Mouse (Mus musculus) urinary bladder, adult 18-20 months (tissue): ENCODE measurements around the gene Kcnk12.

Experiments used
- DNase-seq, 2 experiments: peaks; one replicate each; pipeline ENCODE4 v3.0.0; 2022; ENCODE audit warnings: low spot score in 2 of 2, mixed read lengths in 2 of 2

Gene Kcnk12

DNA sequence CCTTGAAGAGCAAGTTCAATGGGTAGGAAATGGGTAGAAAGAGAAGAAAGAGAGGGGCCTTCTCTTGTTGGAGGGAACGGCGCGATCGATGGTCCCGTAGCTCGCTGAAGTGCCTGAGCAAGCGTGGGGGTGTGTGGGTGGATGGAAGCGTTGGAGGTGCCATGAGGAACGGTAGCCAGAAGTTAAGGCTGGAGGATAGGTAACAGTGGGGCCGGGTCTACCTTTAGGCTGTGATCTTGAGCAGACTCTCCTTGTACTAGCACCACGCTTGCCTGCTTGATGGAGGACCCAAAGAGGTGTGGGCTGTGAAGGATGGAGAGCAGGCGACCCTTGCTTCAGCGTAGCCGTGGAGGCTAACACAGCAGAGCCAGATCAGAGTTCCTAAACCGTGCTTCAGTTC, 12.1 kb downstream of the Kcnk12 start:
- no peak for DNase-seq

DNA sequence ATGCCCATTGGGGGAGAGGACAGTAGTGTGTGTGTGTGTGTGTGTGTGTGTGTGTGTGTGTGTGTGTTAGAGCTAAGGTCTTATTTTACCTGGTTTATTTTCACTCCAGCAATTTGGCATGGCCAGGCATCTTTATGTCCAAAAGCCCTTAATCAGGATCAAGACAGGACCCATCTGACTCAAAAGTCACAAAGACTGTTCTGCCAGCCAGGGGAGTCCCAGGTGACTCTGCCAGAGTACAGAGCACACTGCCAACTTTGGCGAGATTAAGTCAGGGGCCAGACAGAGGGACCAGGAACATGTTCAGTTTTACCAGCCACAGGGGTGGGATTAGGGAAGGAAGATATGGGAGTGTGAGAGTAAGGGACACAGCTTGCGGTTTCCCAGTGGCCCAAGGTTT, 12.9 kb downstream of the Kcnk12 start:
- no peak for DNase-seq

DNA sequence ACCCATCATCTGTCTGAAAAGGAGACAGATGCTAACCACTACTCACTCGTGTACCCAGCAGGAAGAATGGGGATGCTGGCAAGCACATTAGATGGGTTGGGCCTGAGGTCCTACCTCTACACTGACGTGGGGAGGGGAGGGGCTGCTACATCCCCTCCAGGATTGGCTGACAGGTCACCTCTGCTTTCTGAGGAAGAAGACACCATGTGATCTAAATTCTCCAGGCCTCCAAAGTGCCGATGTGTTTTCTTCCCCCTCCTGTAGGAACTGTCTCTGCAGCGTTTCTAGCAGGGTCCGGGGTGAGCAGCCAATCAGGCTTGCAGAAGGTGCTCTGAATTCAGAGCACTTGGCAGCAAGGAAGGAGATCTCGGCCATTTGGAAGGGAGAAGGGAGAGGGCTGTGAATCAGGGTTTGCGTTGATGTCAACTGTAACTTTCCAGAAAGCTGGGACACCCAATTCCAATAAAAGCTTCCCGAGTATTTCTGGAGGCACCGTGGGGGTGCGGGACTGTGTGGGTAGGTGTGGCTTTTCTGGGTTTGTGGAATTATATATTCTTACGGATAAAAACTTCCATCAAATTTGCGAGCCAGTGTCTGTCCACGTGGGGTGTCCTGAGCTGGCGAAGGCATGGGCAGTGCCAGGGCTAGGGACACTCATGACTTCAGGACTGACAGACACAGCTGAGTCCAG, 13.5 kb downstream of the Kcnk12 start:
- DNase-seq = no peak

DNA sequence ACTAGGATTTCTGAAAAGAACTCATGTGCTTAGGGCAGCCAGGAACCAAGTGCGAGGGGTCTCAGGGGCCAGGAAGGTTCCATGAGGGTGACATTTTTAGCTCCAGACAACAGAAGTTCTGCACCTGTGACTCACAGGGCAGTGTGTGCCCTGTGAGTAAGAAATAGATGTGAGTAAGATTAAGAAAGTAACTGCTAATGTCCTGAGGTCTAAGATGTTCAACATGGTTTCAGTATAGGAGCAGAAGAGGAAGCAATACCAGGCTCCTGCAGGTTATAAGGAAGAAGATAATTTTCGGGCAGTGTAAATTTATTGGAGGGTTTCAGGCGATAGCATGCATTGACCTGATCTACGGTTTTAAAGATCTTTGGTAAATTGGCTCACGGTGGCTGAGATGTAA, 16.6 kb downstream of the Kcnk12 start:
- DNase-seq = no peak

DNA sequence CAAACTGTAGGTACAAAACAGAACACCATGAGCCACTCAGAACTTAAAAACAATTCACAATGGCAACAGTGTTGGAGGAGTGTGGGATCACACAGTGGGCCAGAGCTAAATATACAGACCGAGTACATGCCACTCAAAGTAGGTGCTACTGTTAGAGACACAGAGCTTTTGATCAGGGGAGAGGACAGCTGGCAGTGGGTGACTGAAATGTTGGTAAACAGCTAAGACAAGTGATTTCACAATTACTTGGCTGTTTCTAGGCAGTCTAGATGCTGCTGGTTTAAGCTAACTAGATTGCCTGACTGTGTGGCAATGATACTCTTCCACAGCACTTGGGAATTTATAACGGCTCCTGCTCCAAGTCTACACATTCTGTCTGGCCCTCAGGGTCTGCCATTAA, 17.6 kb downstream of the Kcnk12 start:
- DNase-seq = no peak

DNA sequence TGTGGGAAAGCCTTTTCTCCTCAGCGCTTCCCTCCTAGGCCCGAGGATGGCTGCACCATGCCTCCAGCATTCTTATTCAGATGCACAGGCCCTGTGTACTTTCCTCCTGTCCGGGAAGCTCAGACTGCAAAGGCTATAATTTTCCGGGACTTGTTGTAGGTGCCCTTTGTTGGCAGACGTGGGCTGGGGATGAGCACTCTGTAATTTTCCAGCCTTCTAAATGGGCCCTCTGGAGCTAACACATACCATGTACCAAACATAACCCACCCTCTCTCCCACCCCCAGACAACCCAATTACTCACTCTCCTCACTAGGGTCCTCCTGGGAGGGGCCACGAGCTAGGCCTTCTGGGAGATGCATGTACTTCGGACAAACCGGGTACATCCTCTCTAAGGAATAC, 22.8 kb downstream of the Kcnk12 start:
- DNase-seq = no peak

DNA sequence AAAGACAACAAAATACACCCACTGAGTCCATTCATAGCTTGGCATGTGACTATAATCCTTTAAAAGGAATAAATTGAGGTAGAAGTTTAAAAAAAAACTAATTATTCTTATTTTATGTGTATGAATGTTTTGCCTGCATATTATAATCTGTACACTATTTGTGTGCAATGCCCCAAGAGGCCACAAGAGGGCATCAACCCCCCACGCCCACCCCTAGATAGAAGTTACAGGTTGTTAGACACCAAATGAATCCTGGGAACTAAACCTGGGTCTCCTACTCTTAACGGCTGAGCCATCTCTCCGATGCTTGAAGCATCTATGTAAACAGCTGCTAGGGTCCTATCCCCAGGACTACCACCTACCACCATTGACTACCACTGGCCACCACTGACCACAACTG, 24.6 kb downstream of the Kcnk12 start:
- DNase-seq = no peak

DNA sequence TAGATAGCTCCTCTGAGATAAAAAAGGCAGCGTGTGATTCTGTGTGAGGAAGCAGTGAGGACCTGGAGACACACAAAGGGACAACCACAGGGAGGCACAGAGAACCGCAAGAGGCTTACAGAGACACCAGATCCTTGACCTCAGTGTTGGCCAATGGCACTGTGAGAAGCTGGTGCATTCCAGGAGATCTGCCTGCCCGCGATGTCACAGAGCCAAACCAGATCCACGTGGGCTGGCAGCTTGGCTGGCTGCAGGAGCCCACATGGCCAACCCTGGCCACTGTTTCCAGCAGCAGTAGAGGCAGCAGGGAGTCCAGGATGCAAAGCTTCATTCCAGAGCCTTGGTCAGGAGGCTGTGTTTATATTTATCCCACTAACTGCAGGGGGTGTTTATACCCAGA, 27.0 kb downstream of the Kcnk12 start:
- no peak for DNase-seq

DNA sequence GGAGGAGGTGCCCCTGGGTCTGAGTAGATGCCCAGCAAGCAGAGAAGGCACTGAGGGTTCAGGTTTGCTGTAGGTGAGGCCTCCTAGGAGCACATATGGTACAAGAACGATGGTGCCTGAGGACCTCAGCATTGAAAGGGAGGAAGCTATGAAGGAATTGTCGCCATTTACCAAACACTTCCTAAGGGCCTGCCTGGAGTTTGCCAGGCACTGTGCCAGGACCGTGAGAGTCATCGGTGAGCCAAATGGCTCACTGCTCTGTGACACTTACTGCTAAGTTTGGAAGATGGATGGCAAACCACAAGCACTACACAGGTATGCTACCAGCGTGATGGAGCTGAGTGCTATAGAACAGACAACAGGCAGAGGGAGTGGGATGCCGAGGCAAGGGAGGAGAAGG, 30.9 kb downstream of the Kcnk12 start:
- no peak for DNase-seq

DNA sequence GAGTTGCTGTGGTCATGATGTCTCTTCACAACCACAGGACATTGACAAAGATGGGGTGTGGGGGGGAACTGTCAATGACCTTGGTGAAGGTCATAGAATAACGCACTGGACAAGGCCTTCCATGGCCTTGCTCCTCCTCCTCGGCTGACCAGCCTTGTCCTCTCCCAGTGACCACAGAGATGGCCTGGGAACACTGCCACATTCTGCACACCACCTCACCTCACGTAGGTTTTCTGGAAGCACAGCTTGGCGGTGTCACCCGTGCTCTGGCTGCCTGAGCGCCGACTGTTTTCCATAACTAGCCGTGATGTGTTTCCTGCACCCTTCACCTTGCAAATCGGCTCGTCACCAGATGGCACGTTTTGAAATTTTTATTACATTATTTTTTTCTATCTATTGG, 32.8 kb downstream of the Kcnk12 start:
- DNase-seq = no peak

DNA sequence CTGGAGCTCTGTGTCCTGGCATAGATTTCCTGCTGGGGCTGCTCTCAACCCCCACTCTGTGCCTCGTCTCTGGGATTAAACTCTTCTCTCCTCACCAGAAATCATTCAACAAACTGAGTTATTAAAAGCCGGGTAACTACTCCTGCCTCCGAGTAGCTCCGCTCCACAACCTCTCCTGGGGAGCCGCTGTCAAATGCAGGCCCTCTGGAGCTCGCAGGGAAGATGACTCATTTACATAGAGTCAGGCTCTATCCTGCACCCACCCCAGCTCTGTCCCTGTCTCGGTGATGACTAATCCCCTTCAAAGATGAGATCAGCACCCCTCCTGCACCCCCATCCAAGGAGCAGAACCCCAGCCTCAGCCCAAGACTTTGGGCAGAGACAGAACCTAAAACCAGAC, 34.6 kb downstream of the Kcnk12 start:
- no peak for DNase-seq

DNA sequence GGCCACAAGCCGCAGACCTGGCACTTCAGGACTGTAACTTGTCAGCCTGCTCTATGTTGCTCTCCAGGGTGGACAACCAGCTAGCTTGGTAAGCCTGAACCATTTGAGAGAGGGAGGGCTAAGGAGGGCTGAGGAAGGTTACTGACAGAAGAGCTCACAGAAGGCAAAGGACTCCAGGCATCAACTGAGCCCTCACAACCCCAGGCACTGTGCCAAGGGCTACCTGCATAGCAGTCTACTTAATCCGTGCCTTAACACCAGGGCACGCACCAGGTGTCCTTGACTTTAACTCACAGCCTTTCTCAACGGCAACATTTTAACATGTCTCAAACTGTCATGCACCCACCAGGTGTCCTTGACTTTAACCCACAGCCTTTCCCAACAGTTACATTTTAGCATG, 37.5 kb downstream of the Kcnk12 start:
- no peak for DNase-seq

DNA sequence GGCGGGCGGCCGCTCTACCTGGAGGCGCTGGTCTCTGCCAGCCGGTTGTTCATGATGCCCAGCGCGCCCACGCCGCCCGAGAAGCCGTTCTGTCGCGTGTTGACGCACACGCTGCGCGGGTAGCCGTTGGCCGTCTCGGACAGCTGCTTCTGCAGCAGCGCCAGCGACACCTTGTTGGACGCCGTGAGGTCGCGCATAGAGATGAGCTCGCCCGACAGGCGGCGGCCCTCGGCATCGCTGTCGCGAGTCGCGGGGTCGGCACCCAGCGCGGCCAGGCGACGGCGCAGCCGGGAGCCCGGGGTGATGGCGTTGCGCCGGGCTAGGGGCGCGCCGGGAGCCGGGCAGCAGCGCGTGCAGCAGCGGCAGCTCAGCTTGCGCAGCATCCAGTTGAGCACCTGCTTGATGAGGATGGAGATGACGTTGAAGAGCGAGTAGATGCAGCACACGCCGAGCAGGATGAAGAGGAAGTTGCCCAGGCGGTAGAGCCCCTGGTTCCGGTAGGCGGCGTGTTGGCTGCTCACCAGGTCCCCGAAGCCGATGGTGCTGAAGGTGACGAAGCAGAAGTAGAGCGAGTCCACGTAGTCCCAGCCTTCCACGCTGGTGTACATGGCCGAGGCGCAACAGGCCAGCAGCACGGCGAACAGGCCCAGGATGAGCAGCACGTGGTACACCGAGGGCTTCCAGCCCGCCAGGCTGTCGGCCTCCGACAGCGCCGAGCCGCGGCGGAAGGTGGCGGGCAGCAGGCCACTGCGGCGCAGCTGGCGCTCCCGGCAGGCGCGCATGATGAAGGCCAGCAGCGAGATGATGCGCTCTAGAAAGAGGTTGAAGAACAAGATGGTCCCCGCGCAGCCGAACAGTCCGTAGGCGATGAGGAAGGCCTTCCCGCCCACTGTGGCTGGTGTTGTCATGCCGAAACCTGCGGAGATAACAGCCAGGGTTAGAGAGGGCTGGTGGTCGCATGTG, 51.6 kb downstream of the Kcnk12 start:
- DNase-seq = peak in 1 of 2 experiments; percentile 30

DNA sequence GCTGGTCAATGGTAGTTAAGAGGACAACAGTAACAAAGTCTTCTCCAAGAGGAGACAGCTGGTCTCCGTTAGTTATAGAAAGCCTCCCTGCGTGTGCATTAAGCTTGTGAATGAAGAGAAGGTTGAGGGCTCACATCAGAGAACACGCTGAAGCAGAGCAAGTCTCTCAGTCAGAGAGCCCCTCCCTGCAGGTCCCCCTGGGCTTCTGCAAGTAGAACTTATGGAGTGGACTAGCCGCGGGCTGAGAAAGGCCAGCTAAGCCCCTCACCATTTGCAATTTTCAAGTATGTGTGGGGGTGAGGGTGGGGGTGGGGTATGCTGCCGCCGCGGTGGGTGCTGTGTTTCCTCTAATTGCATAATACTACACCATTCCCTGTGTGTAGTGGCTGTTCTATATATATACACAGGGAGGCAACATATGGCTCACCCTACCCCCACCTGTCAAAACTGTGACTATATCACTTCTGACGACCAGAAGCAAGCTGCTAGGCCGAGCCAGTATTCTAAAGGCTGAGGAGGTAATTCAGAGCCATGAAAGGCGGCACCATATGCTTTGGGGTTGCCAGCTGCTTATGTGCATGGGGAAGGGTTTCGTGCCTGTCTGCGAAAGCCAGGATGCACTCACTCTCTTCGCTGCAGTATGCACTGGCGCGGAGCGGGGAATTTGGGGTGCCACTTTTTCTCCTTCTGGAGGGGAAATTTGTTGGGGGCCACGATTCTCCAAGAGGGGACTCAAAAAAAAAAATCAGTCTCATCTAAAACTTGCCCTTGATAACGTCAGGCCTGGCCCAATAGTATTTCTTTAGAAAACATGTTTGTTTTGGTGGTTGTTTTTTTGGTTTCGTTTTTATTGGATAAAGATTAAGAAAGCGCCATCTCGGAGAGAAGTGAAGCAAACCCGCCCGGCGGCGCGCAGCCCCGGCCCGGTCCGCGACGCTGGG, 52.5 kb downstream of the Kcnk12 start:
- no peak for DNase-seq

DNA sequence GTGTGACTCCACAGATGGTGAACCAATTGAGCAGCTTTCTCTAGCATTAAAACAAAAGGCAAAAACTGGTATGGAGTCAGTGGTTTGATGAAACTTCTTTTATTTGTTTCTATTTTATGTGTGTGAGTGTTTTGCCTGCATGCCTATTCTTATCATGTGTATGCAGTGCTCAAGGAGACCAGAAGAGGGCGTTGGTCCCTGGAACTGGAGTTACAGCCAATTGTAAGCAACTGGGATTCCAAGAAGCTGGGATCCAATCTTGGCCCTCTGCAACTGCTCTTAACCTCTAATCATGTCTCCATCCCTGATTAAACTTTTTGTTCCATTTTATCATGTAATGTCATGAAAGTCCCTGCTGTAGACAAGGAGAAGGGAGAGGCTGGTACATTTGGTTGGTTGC, 58.0 kb downstream of the Kcnk12 start:
- DNase-seq = no peak

DNA sequence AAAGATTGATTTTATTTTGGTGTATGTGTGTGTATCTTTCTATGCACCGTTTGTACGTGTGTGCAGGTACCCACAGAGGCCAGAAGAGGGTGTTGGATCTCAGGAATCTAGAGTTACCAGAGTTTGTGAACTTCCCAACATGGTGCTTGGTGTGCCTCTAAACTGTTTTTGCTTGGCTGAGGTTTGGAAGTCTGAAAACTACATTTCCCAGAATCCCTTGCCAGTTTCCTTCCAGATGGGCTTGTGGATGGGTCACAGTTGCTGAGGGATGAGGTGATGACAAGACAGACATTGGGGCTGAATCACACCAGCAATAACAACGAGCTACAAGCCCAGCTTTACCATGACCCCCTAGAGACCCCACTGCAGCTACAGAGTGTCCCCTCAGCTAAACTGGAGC, 60.6 kb downstream of the Kcnk12 start:
- DNase-seq = no peak

DNA sequence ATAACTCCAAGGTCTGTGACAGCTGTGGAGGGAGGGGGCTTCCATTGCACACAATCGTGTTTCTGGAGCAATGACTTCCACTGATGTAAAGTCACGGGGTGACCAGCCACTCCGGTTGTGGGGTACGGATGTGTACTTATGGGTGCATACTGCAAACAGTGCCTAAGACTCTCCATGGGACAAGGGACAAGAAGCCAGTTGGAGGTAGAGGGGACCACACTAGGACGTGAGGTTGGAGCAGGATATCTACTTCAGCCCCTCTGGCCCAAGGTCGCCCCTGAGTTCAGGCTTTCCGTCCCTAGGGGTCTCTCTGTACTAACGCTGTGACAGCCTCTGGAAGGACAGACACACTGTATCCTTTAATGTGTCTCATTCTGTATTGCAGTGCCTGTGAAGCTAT, 63.3 kb downstream of the Kcnk12 start:
- no peak for DNase-seq

DNA sequence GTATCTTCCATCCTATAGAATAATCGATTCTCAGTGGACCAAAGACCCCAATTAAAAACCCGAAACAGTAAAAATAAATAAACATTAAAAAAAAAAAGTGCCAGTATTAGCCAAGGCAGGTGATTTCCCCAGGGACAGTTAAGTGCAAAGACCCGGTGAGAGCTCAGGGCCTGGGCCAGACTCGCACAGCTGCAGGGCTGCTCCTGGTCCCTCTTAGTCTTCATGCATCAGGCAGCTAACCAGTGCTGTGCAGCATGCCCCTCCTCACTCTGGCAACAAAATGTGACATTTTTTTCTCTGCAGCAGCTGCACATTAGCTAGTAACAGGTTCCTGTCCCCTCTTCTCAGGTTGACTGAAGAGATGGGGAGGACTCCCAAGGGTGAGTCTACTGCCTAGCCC, 65.8 kb downstream of the Kcnk12 start:
- no peak for DNase-seq

DNA sequence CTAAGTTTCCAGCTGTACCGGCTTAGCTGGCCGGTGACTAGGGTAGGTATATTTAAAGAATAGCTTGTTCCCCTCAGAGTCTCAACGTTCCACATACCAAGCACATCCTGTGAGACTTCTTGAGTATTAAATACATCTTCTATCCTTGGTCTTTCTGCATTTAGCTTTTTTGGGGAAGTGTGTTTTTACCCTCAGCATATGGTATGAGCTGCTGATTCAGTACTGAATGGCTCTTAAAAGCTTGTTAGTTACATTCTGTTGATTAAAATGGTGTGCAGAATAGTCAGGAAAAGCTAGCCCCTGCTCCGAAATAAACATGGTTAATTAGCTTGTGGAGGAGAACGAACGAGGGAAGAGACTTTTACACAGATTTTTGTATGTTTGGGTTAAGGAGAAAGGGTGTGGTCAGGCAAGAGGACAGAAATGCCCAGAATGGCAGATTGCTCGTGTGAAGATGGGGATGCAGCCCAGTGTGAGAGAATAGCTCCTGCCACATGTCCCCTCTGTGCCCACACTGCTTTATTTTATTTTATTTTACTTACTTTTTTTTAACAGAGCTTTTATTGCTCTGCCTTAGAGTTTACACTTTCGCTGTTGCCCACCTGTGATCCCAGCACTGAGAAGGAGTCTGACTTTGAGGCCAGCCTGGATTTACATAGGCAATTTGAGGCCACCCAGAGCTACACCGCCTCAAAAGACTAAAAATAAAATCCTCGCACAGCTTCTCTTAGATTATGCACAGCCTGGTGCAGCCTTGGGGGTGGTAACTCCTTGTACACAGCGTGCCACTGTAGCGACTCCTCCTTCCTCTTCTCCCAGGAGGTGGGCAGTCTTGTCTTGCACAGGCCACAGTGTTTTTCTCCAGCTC, 71.1 kb downstream of the Kcnk12 start:
- no peak for DNase-seq

DNA sequence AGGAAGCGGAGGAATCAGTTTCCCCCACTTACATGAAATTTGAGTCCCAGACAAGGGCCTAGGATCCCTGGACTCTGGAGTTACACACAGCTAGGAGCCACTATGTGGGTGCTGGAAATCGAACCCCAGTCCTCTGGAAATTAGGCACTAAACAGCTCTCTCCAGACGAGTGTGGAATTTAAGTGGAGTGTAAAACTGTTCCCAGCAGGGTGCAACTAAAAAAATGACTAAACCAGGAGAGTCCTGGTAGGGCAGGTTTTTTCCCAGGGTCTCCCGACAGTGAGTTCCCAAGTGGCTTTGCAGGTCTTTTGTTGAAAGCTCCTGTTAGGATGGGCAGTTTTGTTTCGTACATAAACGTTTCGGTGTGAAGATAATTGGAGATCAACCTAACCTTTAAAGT, 73.1 kb downstream of the Kcnk12 start:
- DNase-seq = no peak

DNA sequence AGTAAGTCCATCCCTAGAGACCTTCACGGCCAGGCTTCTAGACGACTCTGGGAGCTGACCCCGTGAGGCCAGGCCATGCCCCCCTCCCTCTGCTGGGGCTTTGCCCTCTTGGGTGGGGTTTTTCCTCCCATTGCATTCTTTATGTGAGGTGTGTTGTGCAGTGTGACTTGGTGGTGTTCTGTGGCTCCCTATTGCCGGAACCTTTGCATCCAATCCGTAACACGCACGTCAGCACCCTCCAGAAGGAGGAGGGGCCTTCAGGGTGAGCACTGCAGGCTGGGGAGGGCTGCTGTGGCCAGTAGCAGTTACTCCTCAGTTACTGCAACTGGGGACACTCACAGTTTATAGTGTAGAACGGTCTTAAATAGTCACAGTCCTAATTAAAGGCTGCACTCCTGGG, 97.7 kb downstream of the Kcnk12 start:
- DNase-seq = no peak
